Mouse (Mus musculus) erythroid progenitor cell, adult 5-6 weeks (primary cell): ENCODE data around the gene Parp16. TPM values are rescaled to one million over a fixed set of nuclear protein-coding genes. Genes with fewer than 3 reads are reported as not detected.

ENCODE experiments used
- ATAC-seq: replicated peaks from 2 replicates; pipeline ENCODE4 v1.8.0; 2016; ENCODE audit warnings: moderate number of reproducible peaks, mild to moderate bottlenecking, moderate TSS enrichment, inconsistent platforms; ENCODE audit not compliant: poor library complexity, low FRiP score, severe bottlenecking
- total RNA-seq, 2 experiments: library from RNA; stranded (forward) in 1 of 2; stranded (reverse) in 1 of 2; fragments of 150-400 nt in 1 of 2; fragments of 186-747, 209-891 nt in 1 of 2; gene quantifications; 2 replicates each; pipeline versions ENCODE4 v1.2.3 to v1.2.4; 2015 to 2017; ENCODE audit warnings: low replicate concordance in 2 of 2

Parp16 gene
- 17.7 and 28.5 TPM in 2 replicates for total RNA-seq (2015; ENCODE audit: low replicate concordance)
- total RNA-seq (2017; ENCODE audit: low replicate concordance), result 13.7 and 15.2 TPM in 2 replicates

DNA sequence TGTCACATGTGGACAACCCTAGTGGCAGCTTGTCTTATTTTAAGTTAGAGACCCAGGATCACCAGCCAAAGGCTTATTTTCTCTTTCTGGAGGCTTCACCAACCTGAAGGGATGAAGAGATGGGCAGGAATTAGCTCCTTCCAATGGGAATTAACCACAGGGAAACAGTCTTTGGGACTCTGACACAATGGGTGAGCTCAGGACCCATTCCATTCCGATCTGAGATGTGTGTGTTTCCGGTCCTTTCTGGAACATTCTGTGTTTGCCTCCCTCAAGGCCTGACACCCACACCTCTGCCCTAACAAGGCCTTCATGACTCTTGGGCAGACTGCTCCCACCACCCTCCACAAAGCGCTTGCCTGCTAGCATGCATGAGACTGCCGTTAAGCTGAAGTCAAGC, at the start of gene Parp16:
TSS of gene Parp16 (plus strand) at position 301 of the 400 bp plus-strand sequence.
- ATAC-seq, result no peak

- no peak for ATAC-seq
Measured at GRCm38 (mm10) chr9:65146001-65146400, 49.2 kb upstream of the Parp16 start.

GRCm38 (mm10) chr9:65148507-65148906, 46.6 kb upstream of the Parp16 start:
- no peak for ATAC-seq

- ATAC-seq, result no peak
Measured at GRCm38 (mm10) chr9:65152711-65153330, 42.3 kb upstream of the Parp16 start.

DNA sequence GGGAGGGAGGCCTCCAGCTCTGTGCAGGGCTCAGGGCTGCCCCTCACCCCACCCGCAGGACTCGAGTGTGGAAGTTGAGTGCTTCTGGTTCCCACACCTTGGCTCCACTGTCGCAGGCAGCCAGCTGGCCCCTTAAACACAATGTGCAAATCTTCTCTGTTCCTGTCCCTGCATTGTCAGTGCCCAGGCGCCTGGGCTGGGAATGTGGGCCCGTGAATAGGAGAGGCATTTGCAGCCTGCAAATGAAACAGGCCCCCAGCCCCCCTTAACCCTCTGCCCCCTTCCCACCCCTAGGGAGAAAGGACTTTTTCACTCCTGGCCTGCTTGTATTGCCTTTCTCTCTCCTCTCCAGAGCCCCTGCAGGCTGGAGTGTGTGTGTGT, 41.8 kb upstream of the Parp16 start:
- no peak for ATAC-seq

GRCm38 (mm10) chr9:65154692-65155455, 40.3 kb upstream of the Parp16 start:
- no peak for ATAC-seq

- ATAC-seq, result no peak
Measured at GRCm38 (mm10) chr9:65156604-65157003, 38.5 kb upstream of the Parp16 start.

GRCm38 (mm10) chr9:65157631-65158030, 37.5 kb upstream of the Parp16 start:
- no peak for ATAC-seq

DNA sequence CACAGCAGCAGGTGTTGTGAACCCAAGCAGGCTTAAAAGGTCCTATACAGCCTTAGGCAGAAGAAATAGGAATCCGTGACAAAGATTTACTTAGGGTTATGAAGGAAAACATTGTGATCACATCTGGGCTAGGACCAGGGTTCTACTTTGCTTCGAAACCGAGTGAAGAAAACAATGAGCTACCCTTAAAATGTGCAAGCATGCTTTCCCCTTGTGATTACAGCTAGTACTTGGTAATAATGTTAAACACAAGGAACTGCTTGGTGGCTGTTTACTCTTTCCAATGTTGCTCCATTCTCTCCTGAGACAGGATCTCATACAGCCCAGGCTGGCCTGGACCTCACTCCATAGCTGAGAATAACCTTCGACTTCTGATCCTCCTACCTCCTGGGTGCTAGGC, 34.0 kb upstream of the Parp16 start:
- ATAC-seq, result no peak

GRCm38 (mm10) chr9:65161881-65162280, 33.3 kb upstream of the Parp16 start:
- ATAC-seq, result no peak

DNA sequence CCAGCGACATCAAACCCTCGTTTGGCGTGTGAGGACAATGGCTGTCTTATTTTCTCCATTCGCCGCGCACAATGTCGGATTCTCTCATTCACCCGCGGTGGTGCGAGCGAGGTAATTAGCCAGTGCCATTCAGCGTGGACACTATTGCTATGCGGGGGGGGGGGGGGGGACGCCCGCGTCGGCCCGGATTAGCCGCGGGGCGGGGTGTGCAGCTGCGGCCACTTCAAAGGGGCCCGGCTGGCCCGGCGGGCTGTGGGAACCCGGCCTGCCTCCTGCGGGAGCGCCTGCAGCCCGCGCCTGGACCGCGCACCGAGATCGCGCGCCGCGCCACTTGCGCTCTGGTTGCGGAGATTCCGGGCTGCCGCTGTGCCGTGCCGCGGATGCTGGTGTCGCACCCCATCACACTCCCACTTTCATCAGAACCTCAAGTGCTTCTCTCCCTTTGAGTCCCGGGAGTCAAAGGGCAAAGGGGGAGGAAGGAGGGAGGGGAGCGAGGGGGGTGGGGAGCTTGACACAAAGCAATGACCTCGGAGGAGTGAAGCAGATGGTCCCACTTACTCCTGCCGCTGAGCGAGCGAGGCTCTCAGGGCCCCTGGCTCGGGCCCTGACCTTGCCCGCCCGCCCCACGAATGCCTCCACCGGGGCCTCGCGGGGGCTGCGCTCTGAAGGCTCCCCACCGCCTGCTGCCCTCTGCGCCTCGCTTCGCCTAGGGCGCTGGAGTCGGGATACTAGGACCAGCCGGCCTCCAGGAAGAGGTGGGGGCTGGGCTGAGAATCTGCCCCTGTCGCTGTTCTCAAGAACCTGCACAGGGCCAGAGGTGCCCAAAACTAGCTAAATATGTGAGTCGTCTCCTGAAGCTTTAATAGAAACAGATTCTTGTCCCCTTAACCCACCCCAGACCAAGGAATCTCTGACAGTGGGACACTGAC, 32.2 kb upstream of the Parp16 start:
- no peak for ATAC-seq

DNA sequence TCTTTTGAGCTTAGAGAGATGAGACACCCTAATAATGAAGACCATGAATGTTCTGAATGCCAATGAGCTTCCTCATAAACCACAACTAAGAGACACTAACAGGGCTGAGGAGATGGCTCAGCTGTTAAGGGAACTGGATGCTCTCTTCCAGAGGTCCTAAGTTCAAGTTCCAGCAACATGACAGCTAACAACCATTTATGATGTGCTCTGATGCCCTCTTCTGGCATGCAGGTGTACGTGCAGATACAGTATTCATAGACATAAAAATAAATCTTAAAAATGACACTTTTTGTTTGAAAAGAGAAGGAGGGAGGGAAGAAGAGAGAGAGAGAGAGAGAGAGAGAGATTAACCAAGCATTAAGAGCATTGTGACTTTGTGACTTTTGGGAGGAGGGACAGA, 30.3 kb upstream of the Parp16 start:
- no peak for ATAC-seq

GRCm38 (mm10) chr9:65166386-65166785, 28.8 kb upstream of the Parp16 start:
- ATAC-seq, result no peak

DNA sequence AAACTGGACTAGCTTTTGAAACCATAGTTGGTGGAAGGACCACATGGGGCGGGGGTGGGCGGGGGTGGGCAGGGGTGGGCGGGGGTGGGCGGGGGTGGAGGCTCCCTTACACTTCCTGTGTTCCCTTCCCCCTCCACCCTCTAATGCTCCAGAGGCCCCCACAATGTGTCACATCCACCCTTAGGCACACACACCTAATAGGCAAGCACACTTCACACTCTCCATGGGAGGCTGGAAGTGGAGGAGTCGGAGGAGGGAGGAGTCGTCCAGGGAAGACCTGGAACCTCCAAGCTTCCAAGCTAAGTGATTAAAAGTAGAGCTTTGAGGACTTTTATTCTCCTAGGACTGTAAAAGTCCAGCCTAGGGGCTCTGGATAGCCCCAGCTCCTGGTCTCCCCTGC, 26.6 kb upstream of the Parp16 start:
- ATAC-seq, result no peak

- ATAC-seq, result no peak
Measured at GRCm38 (mm10) chr9:65168952-65169351, 26.2 kb upstream of the Parp16 start.

GRCm38 (mm10) chr9:65172654-65173053, 22.5 kb upstream of the Parp16 start:
- no peak for ATAC-seq

DNA sequence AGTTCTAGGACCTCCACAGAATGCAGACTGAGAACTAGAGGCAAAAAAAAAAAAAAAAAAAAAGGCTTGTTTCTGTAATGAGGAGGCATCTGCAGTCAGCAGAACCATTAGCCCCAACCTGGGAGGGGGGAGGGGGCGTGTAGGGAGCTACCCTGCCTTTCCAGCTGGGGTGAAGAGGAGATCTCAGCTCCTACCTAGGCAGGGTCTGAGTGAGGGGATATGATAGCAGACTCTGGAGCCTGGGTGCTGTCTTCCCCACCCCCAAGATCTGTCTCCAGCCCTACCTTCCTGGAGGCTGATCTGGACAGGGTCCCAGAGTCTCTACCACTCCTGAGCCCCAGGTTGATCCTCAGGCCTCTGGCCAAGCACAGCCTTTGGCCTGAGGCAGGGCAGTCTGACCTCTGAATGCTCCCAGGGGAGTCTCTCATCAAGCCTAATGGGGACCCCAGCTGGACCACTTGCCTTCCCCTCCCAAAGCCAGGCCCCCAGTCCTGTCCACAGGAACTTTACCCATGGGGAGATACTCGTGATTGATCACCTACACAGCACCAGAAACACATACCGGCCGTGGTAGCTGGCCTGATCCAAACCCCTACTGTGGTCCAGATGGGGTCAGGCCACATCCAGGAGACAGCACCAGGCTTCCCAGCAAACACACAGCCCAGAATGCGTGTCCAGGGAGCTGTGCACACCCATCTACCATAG, 19.8 kb upstream of the Parp16 start:
- no peak for ATAC-seq

GRCm38 (mm10) chr9:65175939-65176871, 18.9 kb upstream of the Parp16 start:
- no peak for ATAC-seq

- ATAC-seq, result no peak
Measured at GRCm38 (mm10) chr9:65177497-65177896, 17.7 kb upstream of the Parp16 start.
